8 mouse cellular contexts compared by ENCODE assay signal in genomic region chr7:35636229-35636628, GRCm38 (mm10). TPM values are rescaled to one million over a fixed set of nuclear protein-coding genes. Genes with fewer than 3 reads are reported as not detected.
DNase-seq lines count a peak whose midpoint lies in the region; ATAC-seq and TF ChIP-seq lines count a peak whose summit lies in the region.

No protein-coding gene starts in this region.

- TF ChIP-seq CTCF in kidney, postnatal 0 days (IDR thresholded peaks at IDR 0.05; ENCODE audit: low read depth): peak; percentile 73

- DNase-seq in adrenal gland, postnatal 25 days: peak; percentile 19
- no peak for DNase-seq in adrenal gland, adult 8-10 months
- DNase-seq in kidney, postnatal 0 days (ENCODE audit: low spot score): peak; percentile 58
- DNase-seq in A20 (ENCODE audit: low read depth, low spot score): peak; percentile 40
- DNase-seq in embryo, embryonic 10.5 days (ENCODE audit: low spot score): peak; percentile 67
- peak; percentile 51 for DNase-seq in naive thymus-derived CD4-positive, alpha-beta T cell, adult 2 months (ENCODE audit: low read depth)
- no peak for DNase-seq in ovary, postnatal 36 days (ENCODE audit: low spot score)

- no peak for ATAC-seq in kidney, postnatal 0 days (replicated peaks; ENCODE audit: low FRiP score, low read depth)
- ATAC-seq in kidney, embryonic 14.5 days (ENCODE audit: low FRiP score, low TSS enrichment): no peak

- WGBS in kidney, postnatal 0 days: 61% methylated on average over 6 of the region's 6 CpGs
- 66% methylated on average over 6 of the region's 6 CpGs for WGBS in kidney, embryonic 14.5 days

- H3K9me3 ChIP-seq in kidney, postnatal 0 days (replicated peaks; ENCODE audit: low read length): no peaks in the 10 kb centered on the region
- no peaks in the 10 kb centered on the region for H3K9me3 ChIP-seq in kidney, embryonic 14.5 days (ENCODE audit: control insufficient read depth, low read length)

- peaks cover 40% of the 10 kb centered on the region for H3K36me3 ChIP-seq in kidney, postnatal 0 days (ENCODE audit: insufficient read depth, low read length)
- peaks cover 50% of the 10 kb centered on the region for H3K36me3 ChIP-seq in kidney, embryonic 14.5 days (ENCODE audit: control insufficient read depth, insufficient read depth, low read length)

- no peaks in the 10 kb centered on the region for H3K27me3 ChIP-seq in kidney, postnatal 0 days (ENCODE audit: insufficient read depth, low read length)
- no peaks in the 10 kb centered on the region for H3K27me3 ChIP-seq in kidney, embryonic 14.5 days (ENCODE audit: control insufficient read depth, insufficient read depth, low read length)

- no peak overlapping the region for H3K27ac ChIP-seq in kidney, postnatal 0 days
- H3K27ac ChIP-seq in kidney, embryonic 14.5 days (ENCODE audit: low read depth, low read length): no peak overlapping the region

- no peaks in the 10 kb centered on the region for H3K4me1 ChIP-seq in kidney, postnatal 0 days (replicated peaks; ENCODE audit: insufficient read depth, low read length)
- no peaks in the 10 kb centered on the region for H3K4me1 ChIP-seq in kidney, embryonic 14.5 days (ENCODE audit: control insufficient read depth, insufficient read depth, low read length)

- no peak overlapping the region for H3K9ac ChIP-seq in kidney, postnatal 0 days (ENCODE audit: low read depth, low read length)
- H3K9ac ChIP-seq in kidney, embryonic 14.5 days (ENCODE audit: low read depth, low read length): no peak overlapping the region

- no peak overlapping the region for H3K4me2 ChIP-seq in kidney, postnatal 0 days (ENCODE audit: low read length)
- H3K4me2 ChIP-seq in kidney, embryonic 14.5 days (replicated peaks; ENCODE audit: low read depth, low read length): no peak overlapping the region

- H3K4me3 ChIP-seq in kidney, postnatal 0 days (replicated peaks; ENCODE audit: low read depth, low read length): no peak overlapping the region
- H3K4me3 ChIP-seq in kidney, embryonic 14.5 days (ENCODE audit: low read length): no peak overlapping the region

RNA-seq across cellular contexts. Expression of gene Pdcd5, which starts 11.1 kb away (rescaled TPM):
- total RNA-seq in adrenal gland, postnatal 25 days (2021): 78.6 and 94.0 TPM in 2 replicates
- total RNA-seq in adrenal gland, adult 8-10 months (2022): 10 to 100 TPM; 50.4 to 60.7 (median 53.5) TPM
- polyA plus RNA-seq in kidney, postnatal 0 days (2015; fragmentation: Nextera tagmentation; extraction: Ambion mirVana): 213 and 233 TPM in 2 replicates
- 288 and 371 TPM in 2 replicates for polyA plus RNA-seq in kidney, embryonic 14.5 days (2014; fragmentation: Nextera tagmentation; extraction: Ambion mirVana)

RNA-seq across cellular contexts. Expression of gene Ankrd27, which starts 50.2 kb away (rescaled TPM):
- total RNA-seq in adrenal gland, postnatal 25 days (2021): 27.9 and 33.3 TPM in 2 replicates
- 10 to 100 TPM; 26.0 to 39.4 (median 30.5) TPM for total RNA-seq in adrenal gland, adult 8-10 months (2022)
- 18.5 and 19.5 TPM in 2 replicates for polyA plus RNA-seq in kidney, postnatal 0 days (2015; fragmentation: Nextera tagmentation; extraction: Ambion mirVana)
- 15.0 and 37.4 TPM in 2 replicates for polyA plus RNA-seq in kidney, embryonic 14.5 days (2014; fragmentation: Nextera tagmentation; extraction: Ambion mirVana)

RNA-seq across cellular contexts. Expression of gene Rgs9bp, which starts 50.8 kb away (rescaled TPM):
- total RNA-seq in adrenal gland, postnatal 25 days (2021): 0.39 and 0.76 TPM in 2 replicates
- under 1 TPM; 0.11 to 0.24 (median 0.18) TPM for total RNA-seq in adrenal gland, adult 8-10 months (2022)
- 0.05 and 0.11 TPM in 2 replicates for polyA plus RNA-seq in kidney, postnatal 0 days (2015; fragmentation: Nextera tagmentation; extraction: Ambion mirVana)
- 0.17 and 0.28 TPM in 2 replicates for polyA plus RNA-seq in kidney, embryonic 14.5 days (2014; fragmentation: Nextera tagmentation; extraction: Ambion mirVana)

Comparison
In these comparisons a context has a peak if more than half of its experiments do, and no peak if none do; other contexts are left out.
1. DNase-seq: peak in adrenal gland, postnatal 25 days (single experiment), kidney, postnatal 0 days (single experiment), A20 (single experiment), embryo, embryonic 10.5 days (single experiment) and naive thymus-derived CD4-positive, alpha-beta T cell, adult 2 months (single experiment); none in adrenal gland, adult 8-10 months (single experiment) and ovary, postnatal 36 days (single experiment).